Mouse (Mus musculus): Measurements from ENCODE around the gene Zfp319.

- TF ChIP-seq CTCF (IDR thresholded peaks at IDR 0.05; ENCODE audit: control insufficient read depth, insufficient read depth, insufficient replicate concordance, low read depth, low read length) (peak; percentile 38; the same call in 1 of the 2 replicates), POLR2A (IDR thresholded peaks at IDR 0.05; ENCODE audit: control insufficient read depth, low read depth, low read length) (no peak)
These were observed 29.3 kb downstream of the Zfp319 start for GRCm38 (mm10) chr8:95302410-95302809.
